Mouse (Mus musculus): ENCODE measurements around the gene Gm21518. TPM values are rescaled to one million over a fixed set of nuclear protein-coding genes. Genes with fewer than 3 reads are reported as not detected.
"Not testable (repeated sequence)": the region's sequence is repeated elsewhere in the genome, so short reads cannot be mapped to it uniquely, and the experiment has no call there.

Gm21518 gene
- not detected in 2 replicates for polyA plus RNA-seq (2015; fragmentation: Nextera tagmentation; extraction: Ambion mirVana)

- H3K4me3 ChIP-seq; H3K9ac ChIP-seq; H3K4me1 ChIP-seq; H3K36me3 ChIP-seq; H3K4me2 ChIP-seq; H3K27ac ChIP-seq; H3K27me3 ChIP-seq; H3K9me3 ChIP-seq; ATAC-seq (ENCODE audit: borderline replicate concordance, extremely low read depth, low FRiP score, low TSS enrichment): not testable (repeated sequence)
- WGBS: no CpG with 5 or more reads among the region's 6 CpGs
Observed at GRCm38 (mm10) chrY:62190566-62190965, at the start of gene Gm21518. Gm21518 (plus strand) TSS chrY:62190866.

All from lung, embryonic 15.5 days (tissue).